Mouse (Mus musculus) kidney, adult 2 months (tissue): ENCODE measurements at regions not wholly inside any gene's neighbourhood (a gene's known extent, or its start where the extent isn't known, plus 50 kb on each side); places are given as distances from the start of the nearest gene placed in this dataset.

ENCODE experiments used
- DNase-seq: peaks from one replicate; pipeline ENCODE4 v3.0.0; 2021
- H3K27ac ChIP-seq: fragments of 200-500 bp; 2 replicates; pipeline ENCODE4 v1.5.1; 2012; ENCODE audit warnings: low read depth, low read length, control low read depth, inconsistent platforms; ENCODE audit not compliant: insufficient read depth
- H3K27me3 ChIP-seq: fragments of 200-500 bp; replicated peaks from 2 replicates; pipeline ENCODE4 v1.6.1; 2012; ENCODE audit warnings: mild to moderate bottlenecking, moderate library complexity, low read length, inconsistent platforms; ENCODE audit not compliant: control insufficient read depth, insufficient read depth
- H3K36me3 ChIP-seq: fragments of 200-500 bp; 2 replicates; pipeline ENCODE4 v1.6.1; 2012; ENCODE audit warnings: mild to moderate bottlenecking, moderate library complexity, low read length, inconsistent platforms; ENCODE audit not compliant: control insufficient read depth, insufficient read depth
- H3K4me1 ChIP-seq: fragments of 200-500 bp; 2 replicates; pipeline ENCODE4 v1.6.1; 2011; ENCODE audit warnings: low read length; ENCODE audit not compliant: control insufficient read depth, insufficient read depth
- H3K4me3 ChIP-seq: fragments of 200-500 bp; 2 replicates; pipeline ENCODE4 v1.5.1; 2011; ENCODE audit warnings: mild to moderate bottlenecking, low read depth, low read length, control low read depth; ENCODE audit not compliant: insufficient read depth
- CTCF ChIP-seq: fragments of 200-500 bp; conservative IDR thresholded peaks from 2 replicates; pipeline ENCODE4 v1.5.1; 2011; ENCODE audit warnings: low read depth, mild to moderate bottlenecking, control low read depth, low read length, moderate library complexity, mixed read lengths; ENCODE audit not compliant: insufficient read depth, insufficient read length
- POLR2A ChIP-seq: fragments of 200-500 bp; IDR thresholded peaks from one replicate; pipeline ENCODE4 v1.6.1; 2011; ENCODE audit warnings: low read depth, low read length, control low read depth
- WGBS: fragments of 180-500 bp; shearing (Covaris S2); methylation state at CpG from one replicate; pipeline ENCODE4 v1.1.7; 2018; 5-methylcytosine and 5-hydroxymethylcytosine counted together

DNA sequence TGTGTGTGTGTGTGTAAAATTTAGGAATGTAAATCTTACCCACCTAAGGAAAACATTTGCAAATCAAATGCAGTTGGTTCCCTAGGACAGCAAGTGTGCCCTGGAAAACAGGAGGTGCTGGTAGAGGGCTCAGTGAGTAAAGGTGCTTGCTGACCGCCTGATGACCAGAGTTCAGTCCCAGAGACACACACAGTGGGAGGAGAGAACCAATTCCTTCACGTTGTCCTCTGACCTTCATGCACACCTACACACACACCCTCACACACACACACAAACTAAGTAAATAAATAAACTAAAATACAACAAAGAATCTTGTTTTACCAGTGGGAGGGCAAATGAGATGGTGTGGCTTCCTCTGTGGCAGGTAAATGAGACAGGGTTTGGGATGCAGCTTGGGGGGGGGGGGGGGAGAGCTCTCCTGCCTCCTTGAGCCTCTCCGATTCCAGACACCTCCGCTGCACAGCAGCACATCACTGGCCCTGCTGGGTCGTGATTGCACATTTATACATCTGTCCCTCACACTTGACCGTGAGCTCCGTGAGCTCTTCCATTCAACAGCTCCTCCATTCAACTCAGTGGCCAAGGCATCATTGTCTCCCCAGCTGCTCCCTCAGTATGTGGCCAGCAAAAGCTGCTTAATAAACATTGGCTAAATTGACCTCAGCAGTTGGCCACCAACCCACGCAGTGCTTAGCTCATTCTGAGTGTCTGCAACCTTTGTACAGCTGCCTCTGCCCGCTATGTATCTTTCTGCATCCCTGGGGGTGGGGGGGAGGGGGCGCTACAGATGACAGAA, 297.9 kb upstream of the Rack1 start:
- no peaks in the 10 kb centered on the region for H3K36me3 ChIP-seq
- no peaks in the 10 kb centered on the region for H3K4me1 ChIP-seq
- H3K4me3 ChIP-seq: no peak overlapping the region
- no peak for DNase-seq
- H3K27ac ChIP-seq: no peak overlapping the region
- no peaks in the 10 kb centered on the region for H3K27me3 ChIP-seq
- TF ChIP-seq POLR2A (no peak), CTCF (no peak)
- WGBS: 58% methylated on average over 10 of the region's 10 CpGs

GRCm38 (mm10) chr11:48499057-48499456, 301.1 kb upstream of the Rack1 start:
- Histone ChIP-seq H3K4me3 (no peak overlapping the region), H3K27me3 (no peaks in the 10 kb centered on the region), H3K36me3 (no peaks in the 10 kb centered on the region), H3K27ac (no peak overlapping the region), H3K4me1 (no peaks in the 10 kb centered on the region)
- TF ChIP-seq POLR2A: no peak
- no peak for TF ChIP-seq CTCF
- no peak for DNase-seq
- WGBS: 90% methylated on average over 1 of the region's 1 CpGs

GRCm38 (mm10) chr11:48488308-48488707, 311.8 kb upstream of the Rack1 start:
- TF ChIP-seq POLR2A (no peak), CTCF (no peak)
- 33% methylated on average over 1 of the region's 1 CpGs for WGBS
- H3K36me3 ChIP-seq: no peaks in the 10 kb centered on the region
- no peak for DNase-seq
- H3K4me3 ChIP-seq: no peak overlapping the region
- H3K27me3 ChIP-seq: no peaks in the 10 kb centered on the region
- no peaks in the 10 kb centered on the region for H3K4me1 ChIP-seq
- no peak overlapping the region for H3K27ac ChIP-seq

DNA sequence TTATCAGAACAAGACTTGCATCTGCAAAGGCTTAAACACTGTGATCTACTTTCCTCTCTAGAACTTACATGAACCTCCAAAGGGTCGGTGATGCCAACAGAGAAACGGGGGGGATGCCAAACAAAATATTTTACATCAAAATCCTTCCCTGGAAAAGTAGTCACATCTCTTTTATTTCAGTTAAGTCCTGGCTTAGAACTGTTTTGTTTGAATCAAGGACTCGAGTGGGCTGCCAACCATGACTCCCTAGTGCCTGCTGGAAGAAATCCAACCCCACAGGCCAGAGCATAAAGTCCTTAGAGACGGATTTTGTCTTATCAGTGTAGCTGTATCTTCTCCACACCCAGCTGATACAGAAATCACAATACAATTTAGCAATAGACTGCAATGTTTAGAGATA, 336.1 kb upstream of the Rack1 start:
- Histone ChIP-seq H3K36me3 (no peaks in the 10 kb centered on the region), H3K27me3 (no peaks in the 10 kb centered on the region), H3K4me3 (no peak overlapping the region), H3K27ac (no peak overlapping the region), H3K4me1 (no peaks in the 10 kb centered on the region)
- WGBS: 29% methylated on average over 4 of the region's 4 CpGs
- no peak for TF ChIP-seq POLR2A
- TF ChIP-seq CTCF: no peak
- DNase-seq: no peak

GRCm38 (mm10) chr11:48449883-48450282, 350.2 kb upstream of the Rack1 start:
- Histone ChIP-seq H3K4me3 (no peak overlapping the region), H3K27ac (no peak overlapping the region)

GRCm38 (mm10) chr11:48442534-48443254, 357.4 kb upstream of the Rack1 start:
- no peaks in the 10 kb centered on the region for H3K27me3 ChIP-seq
- no peaks in the 10 kb centered on the region for H3K36me3 ChIP-seq
- H3K27ac ChIP-seq: no peak overlapping the region
- no peaks in the 10 kb centered on the region for H3K4me1 ChIP-seq
- H3K4me3 ChIP-seq: no peak overlapping the region
- TF ChIP-seq CTCF (no peak), POLR2A (no peak)
- 26% methylated on average over 5 of the region's 5 CpGs for WGBS
- DNase-seq: peak; percentile 14

More at GRCm38 (mm10) chr11:48449883-48450282, 350.2 kb upstream of the Rack1 start:
- 93% methylated on average over 1 of the region's 1 CpGs for WGBS
- Histone ChIP-seq H3K27me3 (no peaks in the 10 kb centered on the region), H3K36me3 (no peaks in the 10 kb centered on the region), H3K4me1 (no peaks in the 10 kb centered on the region)
- DNase-seq: no peak
- TF ChIP-seq POLR2A (no peak), CTCF (no peak)

DNA sequence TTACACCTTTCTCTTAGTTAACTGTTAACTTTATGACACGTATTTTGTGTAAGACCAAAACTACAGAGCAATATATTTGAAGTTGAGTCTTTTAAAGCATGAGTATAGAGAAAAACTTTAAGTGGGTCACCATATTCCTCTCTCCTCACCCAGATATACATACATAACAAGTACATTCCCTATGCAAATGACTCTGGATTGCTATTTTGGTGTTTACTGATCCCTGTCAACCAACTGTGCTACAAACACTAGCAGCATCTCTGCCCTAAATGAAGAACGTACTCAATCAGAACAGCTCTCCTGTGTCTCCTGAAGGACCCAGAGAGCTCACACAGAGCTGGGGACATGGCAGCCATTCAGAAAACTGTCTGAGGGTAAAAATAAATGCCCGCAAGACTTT, 363.4 kb upstream of the Rack1 start:
- H3K27ac ChIP-seq: no peak overlapping the region
- H3K36me3 ChIP-seq: no peaks in the 10 kb centered on the region
- TF ChIP-seq CTCF: no peak
- no peak for TF ChIP-seq POLR2A
- no peaks in the 10 kb centered on the region for H3K4me1 ChIP-seq
- H3K4me3 ChIP-seq: no peak overlapping the region
- DNase-seq: no peak
- WGBS: 75% methylated on average over 3 of the region's 3 CpGs
- no peaks in the 10 kb centered on the region for H3K27me3 ChIP-seq
